Mouse (Mus musculus) urinary bladder, postnatal 36 days (tissue): Measurements from ENCODE around the gene Icosl.
"Not testable (repeated sequence)": the region's sequence is repeated elsewhere in the genome, so short reads cannot be mapped to it uniquely, and the experiment has no call there.

ENCODE experiments used
- DNase-seq, 2 experiments: peaks; one replicate each; pipeline ENCODE4 v3.0.0; 2022; ENCODE audit warnings: low spot score in 2 of 2, mixed read lengths in 1 of 2

Icosl gene

GRCm38 (mm10) chr10:78074977-78075376, 5.9 kb downstream of the Icosl start:
- DNase-seq = no peak

GRCm38 (mm10) chr10:78077862-78078261, 8.8 kb downstream of the Icosl start:
- DNase-seq = no peak

GRCm38 (mm10) chr10:78078276-78078675, 9.2 kb downstream of the Icosl start:
- DNase-seq = no peak

- peak in 1 of 2 experiments; percentile 32 for DNase-seq
These were observed 11.0 kb downstream of the Icosl start for GRCm38 (mm10) chr10:78079955-78080591.

GRCm38 (mm10) chr10:78084073-78084472, 15.0 kb downstream of the Icosl start:
- DNase-seq = no peak

- no peak for DNase-seq
These were observed 16.6 kb downstream of the Icosl start for GRCm38 (mm10) chr10:78085711-78086110.

- no peak for DNase-seq
These were observed 17.5 kb downstream of the Icosl start for GRCm38 (mm10) chr10:78086444-78087061.

- no peak for DNase-seq
These were observed 18.0 kb downstream of the Icosl start for GRCm38 (mm10) chr10:78087101-78087511.

GRCm38 (mm10) chr10:78090246-78090645, 21.1 kb downstream of the Icosl start:
- no peak for DNase-seq

- no peak for DNase-seq
These were observed 21.8 kb downstream of the Icosl start for GRCm38 (mm10) chr10:78090706-78091491.

GRCm38 (mm10) chr10:78091865-78092724, 23.0 kb downstream of the Icosl start:
- DNase-seq = no peak

GRCm38 (mm10) chr10:78092725-78093029, 23.6 kb downstream of the Icosl start:
- DNase-seq = no peak

GRCm38 (mm10) chr10:78095221-78095620, 26.1 kb downstream of the Icosl start:
- DNase-seq = no peak

GRCm38 (mm10) chr10:78095954-78096931, 27.1 kb downstream of the Icosl start:
- DNase-seq = peak in 1 of 2 experiments; percentile 28

- not testable (repeated sequence) for DNase-seq
These were observed 30.8 kb downstream of the Icosl start for GRCm38 (mm10) chr10:78099860-78100259.

GRCm38 (mm10) chr10:78100989-78101780, 32.1 kb downstream of the Icosl start:
- no peak for DNase-seq

GRCm38 (mm10) chr10:78104555-78105490, 35.7 kb downstream of the Icosl start:
- peak in 1 of 2 experiments; percentile 59 for DNase-seq

GRCm38 (mm10) chr10:78105548-78105947, 36.4 kb downstream of the Icosl start:
- no peak for DNase-seq
